ENCODE assay signal across 1 mouse cellular context in the genomic region with DNA sequence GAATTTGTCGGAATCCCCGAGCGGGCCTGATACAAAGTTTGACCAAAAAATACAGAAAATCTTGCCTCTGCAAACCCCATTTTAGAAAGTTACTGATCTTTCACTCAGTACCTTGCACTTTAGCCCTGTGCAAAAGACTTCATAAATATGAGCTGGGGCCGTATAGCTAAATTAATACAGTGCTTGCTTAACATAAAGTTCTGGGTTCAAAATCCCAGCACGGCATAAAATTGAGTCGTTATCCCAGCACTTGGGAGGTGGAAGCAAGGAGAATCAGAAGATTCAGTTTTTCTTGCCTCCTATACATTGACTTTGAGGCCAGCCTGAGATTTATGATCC.
A peak's percentile ranks its signal among the peaks of the same experiment; 100 is the strongest.
TF ChIP-seq lines count a peak whose summit lies in the region.

No protein-coding gene starts in this region.

TF ChIP-seq in MEL, 35 proteins besides CTCF, POLR2A, EP300 and RAD21 (continued from another document):
- TF ChIP-seq ZMIZ1 (IDR thresholded peaks at IDR 0.05; ENCODE audit: low read depth, low read length) = peak; percentile 89; the same call in 1 of the 2 replicates
